Mouse (Mus musculus) embryonic fibroblast, embryonic 13.5 days (primary cell): ENCODE measurements around the gene Afap1l2. TPM values are rescaled to one million over a fixed set of nuclear protein-coding genes. Genes with fewer than 3 reads are reported as not detected.

ENCODE experiments used
- H3K27ac ChIP-seq: 2 replicates; pipeline ENCODE4 v1.5.1; 2012; ENCODE audit warnings: low read length, control low read depth, inconsistent platforms; ENCODE audit not compliant: insufficient read depth
- H3K4me1 ChIP-seq: 2 replicates; pipeline ENCODE4 v1.6.1; 2011; ENCODE audit warnings: low read length; ENCODE audit not compliant: control insufficient read depth, insufficient read depth
- H3K4me3 ChIP-seq: 2 replicates; pipeline ENCODE4 v1.5.1; 2011; ENCODE audit warnings: mild to moderate bottlenecking, control low read depth, low read length; ENCODE audit not compliant: insufficient read depth
- CTCF ChIP-seq: IDR thresholded peaks from 2 replicates; pipeline ENCODE4 v1.5.1; 2011; ENCODE audit warnings: mild to moderate bottlenecking, control low read depth, low read length, moderate library complexity, borderline replicate concordance; ENCODE audit not compliant: insufficient read depth
- POLR2A ChIP-seq: IDR thresholded peaks from 2 replicates; pipeline ENCODE4 v1.6.1; 2011; ENCODE audit warnings: low read depth, mild to moderate bottlenecking, control low read depth, low read length, moderate library complexity
- polyA plus RNA-seq: library from polyadenylated mRNA; stranded (reverse); fragments of >200 nt; gene quantifications from 2 replicates; pipeline ENCODE4 v1.2.4, GENCODE M21; 2011; ENCODE audit warnings: low read depth; ENCODE audit not compliant: missing spikeins, insufficient read length

The Afap1l2 gene
- polyA plus RNA-seq, 1 experiment = 3.9 TPM

DNA sequence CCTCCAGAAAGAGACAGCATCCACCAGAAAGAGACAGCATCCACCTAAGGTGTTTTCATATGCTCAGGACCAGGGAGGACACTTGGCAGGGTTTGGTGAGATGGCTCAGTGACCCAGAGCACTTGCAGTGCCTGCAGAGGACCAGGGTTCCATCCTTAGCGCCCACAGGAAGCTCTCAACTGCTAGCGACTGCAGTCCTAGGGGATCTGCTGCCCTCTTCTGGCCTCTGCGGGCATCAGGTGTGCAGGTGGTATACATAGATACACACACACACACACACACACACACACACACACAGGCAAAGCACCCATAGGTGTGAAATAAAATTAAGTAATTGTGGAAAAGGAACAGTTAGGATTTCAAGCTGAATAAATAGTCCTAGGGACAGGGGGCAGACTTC lies 63.2 kb downstream of the Afap1l2 start:
- peaks cover 3% of the 10 kb centered on the region for H3K4me1 ChIP-seq
- H3K4me3 ChIP-seq = no peak overlapping the region
- TF ChIP-seq POLR2A (no peak), CTCF (no peak)
- no peak overlapping the region for H3K27ac ChIP-seq

DNA sequence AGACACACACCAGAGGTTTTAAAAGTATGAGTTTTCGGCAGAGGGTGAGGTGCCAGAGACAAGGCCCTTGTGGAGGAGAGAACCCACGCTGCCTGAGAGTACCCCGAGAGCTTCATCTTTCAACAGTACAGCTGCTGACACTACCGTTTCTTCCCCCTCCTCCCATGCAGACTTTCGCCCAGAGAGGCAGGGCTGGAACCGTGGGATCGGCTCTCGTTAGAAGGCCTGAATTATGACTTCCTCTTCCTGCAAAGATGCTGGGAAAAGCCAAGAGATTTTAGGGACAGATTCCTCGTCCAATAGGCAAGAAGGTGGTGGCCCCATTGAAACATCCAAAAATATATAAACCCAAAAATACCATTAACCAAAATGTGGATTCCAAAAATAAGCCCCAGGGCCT lies 63.8 kb downstream of the Afap1l2 start:
- Histone ChIP-seq H3K4me3 (no peak overlapping the region), H3K4me1 (peaks cover 7% of the 10 kb centered on the region), H3K27ac (no peak overlapping the region)
- TF ChIP-seq CTCF (no peak), POLR2A (no peak)

DNA sequence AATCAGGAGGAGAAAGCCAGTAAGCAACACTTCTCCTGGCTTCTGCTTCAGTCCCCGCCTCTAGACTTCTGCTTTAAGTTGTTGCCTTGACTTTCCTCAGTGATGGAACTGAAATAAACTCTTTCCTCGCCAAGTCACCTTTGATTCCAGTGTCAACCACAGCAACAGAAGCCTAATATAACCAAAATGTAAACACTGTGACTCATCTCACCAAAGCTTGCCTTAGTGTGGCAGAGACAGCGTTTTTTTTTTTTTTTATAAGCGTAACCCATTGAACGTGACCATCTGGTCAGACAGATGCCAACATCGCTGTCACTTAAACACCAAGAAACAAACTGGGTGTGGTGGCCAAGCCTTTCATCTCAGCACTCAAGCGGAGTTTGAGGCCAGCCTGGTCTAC lies 65.8 kb downstream of the Afap1l2 start:
- no peak overlapping the region for H3K27ac ChIP-seq

DNA sequence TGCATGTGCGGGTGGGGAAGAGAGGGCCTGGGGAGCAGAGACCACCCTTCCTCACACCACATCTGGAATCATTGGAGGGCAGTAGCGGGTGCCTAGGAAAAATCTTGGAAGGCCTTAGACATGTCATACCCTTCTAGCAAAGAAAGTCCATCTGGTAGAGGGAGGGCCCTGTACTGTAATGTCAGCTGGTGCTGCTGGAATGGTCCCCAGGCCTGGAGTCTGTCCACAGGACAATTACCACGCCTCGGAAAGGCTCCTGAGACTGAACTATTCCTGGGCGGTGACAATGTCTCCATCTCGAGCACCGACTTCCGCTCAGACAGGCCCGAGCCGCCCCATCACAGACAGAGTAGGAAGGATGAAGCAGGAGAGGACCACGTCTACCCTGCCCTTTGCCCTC lies 67.5 kb downstream of the Afap1l2 start:
- H3K4me1 ChIP-seq = peaks cover 7% of the 10 kb centered on the region
- TF ChIP-seq CTCF (no peak), POLR2A (no peak)
- H3K27ac ChIP-seq = no peak overlapping the region
- H3K4me3 ChIP-seq = no peak overlapping the region

More for the DNA sequence above, 65.8 kb downstream of the Afap1l2 start:
- Histone ChIP-seq H3K4me1 (peaks cover 7% of the 10 kb centered on the region), H3K4me3 (no peak overlapping the region)
- TF ChIP-seq CTCF = no peak

DNA sequence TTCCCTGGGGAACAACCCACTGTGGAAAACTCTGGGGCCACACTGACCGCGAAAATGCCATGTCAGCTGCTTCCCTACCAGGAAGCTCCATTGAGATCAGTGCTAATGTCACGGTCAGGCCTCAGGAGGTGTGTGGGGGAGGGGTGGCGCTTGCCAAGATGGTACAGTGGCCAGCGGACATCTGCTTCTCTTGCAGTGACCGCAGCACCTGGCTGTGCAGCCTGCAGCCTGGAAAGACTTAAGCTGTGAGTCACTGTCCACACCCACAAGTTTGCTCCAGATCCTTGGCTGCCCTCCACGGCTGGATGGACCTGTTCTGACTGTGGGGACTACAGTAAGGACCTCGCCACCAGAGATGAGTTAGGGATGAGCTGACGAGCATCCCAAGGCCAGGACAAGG lies 68.2 kb downstream of the Afap1l2 start:
- H3K4me3 ChIP-seq = no peak overlapping the region
- H3K27ac ChIP-seq = no peak overlapping the region
- peaks cover 7% of the 10 kb centered on the region for H3K4me1 ChIP-seq
- no peak for TF ChIP-seq POLR2A
- no peak for TF ChIP-seq CTCF

DNA sequence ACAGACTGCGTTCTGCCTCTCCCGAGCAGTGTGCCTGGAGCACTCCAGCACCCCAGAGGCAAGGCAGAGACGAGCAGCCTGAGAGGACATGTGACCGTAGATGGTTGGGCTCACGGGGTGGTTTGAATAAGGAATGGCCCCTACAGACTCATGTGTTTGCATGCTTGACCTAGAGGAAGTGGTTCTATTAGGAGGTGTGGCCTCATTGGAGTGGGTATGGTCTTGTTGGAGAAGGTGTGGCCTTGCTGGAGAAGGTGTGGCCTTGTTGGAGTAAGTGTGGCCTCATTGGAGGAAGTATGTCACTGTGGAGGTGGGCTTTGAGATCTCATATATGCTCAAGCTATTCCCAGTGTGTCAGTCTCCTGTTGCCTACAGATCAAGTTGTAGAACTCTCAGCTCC lies 70.1 kb downstream of the Afap1l2 start:
- no peak overlapping the region for H3K27ac ChIP-seq
- H3K4me3 ChIP-seq = no peak overlapping the region
- peaks cover 7% of the 10 kb centered on the region for H3K4me1 ChIP-seq
- no peak for TF ChIP-seq POLR2A

DNA sequence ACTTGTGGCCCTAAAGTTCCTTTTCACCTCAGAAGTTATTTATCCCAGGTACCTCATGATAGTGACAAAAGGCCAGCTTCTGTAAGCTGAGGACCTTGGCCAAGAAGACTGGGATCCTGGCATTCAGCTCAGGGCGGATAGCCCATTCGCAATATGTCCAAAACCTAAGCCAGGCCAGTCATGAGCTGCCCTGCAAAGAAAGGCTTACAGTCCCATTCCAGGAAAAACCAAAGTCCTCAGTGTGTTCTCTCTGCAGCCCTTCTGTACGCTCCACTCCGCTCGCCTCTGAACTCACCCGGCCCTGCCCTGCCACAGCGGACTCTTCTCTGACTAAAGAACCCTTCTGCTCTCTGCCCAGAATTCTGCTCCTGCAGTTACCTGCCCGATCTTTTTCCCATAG lies 71.8 kb downstream of the Afap1l2 start:
- peaks cover 7% of the 10 kb centered on the region for H3K4me1 ChIP-seq
- no peak overlapping the region for H3K4me3 ChIP-seq
- no peak overlapping the region for H3K27ac ChIP-seq
- TF ChIP-seq POLR2A (no peak), CTCF (no peak)

DNA sequence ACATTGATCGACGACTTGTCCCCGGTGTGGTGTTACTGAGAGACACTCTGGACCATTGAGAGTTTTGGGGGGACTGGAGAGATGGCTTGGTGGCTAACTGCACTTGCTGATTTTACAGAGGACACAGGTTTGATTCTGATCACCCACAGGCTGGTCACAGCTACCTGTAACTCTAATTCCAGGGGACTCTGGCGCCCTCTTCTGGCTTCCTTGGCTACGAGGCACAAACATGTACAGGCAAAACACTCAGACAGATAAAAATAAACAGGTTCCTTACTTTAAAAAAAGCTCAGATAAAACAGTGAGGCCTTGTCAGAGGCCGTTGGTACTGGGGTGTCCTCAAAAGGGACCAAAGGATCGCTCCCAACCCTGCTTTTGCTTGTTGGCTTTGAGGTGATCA lies 72.3 kb downstream of the Afap1l2 start:
- no peak overlapping the region for H3K27ac ChIP-seq
- TF ChIP-seq POLR2A (no peak), CTCF (no peak)
- H3K4me3 ChIP-seq = no peak overlapping the region
- H3K4me1 ChIP-seq = peaks cover 7% of the 10 kb centered on the region

DNA sequence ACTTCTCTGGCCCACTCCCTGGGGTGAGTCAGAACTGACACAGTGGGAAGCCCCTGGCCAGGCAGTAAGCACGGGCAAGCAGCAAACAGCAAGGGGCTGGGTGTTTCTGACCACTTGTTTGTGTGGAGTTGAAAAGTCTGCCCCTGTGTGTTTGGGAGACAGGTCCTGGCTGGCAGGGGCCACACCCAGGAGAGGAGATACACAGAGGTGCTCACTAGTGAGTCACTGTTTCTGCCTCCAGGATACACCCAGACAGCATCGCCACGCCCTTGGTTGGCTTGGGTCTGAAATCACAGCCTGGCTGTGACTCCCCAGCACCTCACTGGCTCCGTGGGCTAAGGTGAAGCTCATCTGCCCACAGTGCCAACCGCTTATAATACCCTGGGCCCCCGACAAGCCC lies 72.9 kb downstream of the Afap1l2 start:
- Histone ChIP-seq H3K4me1 (peaks cover 7% of the 10 kb centered on the region), H3K27ac (no peak overlapping the region), H3K4me3 (no peak overlapping the region)
- TF ChIP-seq CTCF (no peak), POLR2A (no peak)

DNA sequence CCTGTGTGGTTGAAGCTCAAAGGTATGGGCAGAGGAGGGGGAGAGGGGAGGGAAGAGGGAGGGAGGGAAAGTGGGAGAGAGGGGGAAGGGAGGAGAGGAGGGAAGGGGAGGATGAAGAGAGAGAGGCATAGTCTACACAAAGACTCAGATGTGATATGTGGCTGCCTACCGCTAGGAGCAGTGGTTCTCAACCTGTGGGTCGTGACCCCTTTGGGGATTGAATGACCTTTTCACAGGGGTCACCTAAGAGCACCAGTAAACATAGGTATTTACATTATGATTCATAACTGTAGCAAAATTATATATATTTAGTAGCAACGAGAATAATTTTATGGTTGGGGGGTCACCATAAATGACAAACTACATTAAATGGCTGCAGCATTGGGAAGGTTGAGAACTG lies 74.2 kb downstream of the Afap1l2 start:
- no peak overlapping the region for H3K27ac ChIP-seq
- no peak overlapping the region for H3K4me3 ChIP-seq
- no peak for TF ChIP-seq POLR2A
- no peak for TF ChIP-seq CTCF
- no peaks in the 10 kb centered on the region for H3K4me1 ChIP-seq

DNA sequence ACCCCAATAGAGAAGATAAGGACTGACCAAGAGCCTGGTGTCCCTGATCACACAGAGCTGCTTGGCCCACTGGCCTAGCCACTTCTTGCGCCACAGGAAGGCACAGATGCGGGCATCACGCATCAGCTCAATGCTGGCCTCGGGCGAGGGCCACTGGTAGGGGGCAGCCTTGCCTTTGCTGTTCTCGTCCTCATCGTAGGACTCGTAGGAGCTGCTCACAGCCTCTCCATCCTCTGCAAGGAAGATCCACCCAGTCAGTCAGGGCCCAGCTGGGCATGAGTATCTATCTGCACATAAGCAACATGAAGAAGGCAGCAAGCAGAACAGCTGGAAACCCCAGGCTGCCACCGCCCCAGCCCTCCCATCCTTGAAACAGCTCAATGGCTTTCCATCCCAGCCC lies 78.0 kb downstream of the Afap1l2 start:
- H3K4me1 ChIP-seq = no peaks in the 10 kb centered on the region

More for the DNA sequence above, 78.0 kb downstream of the Afap1l2 start:
- Histone ChIP-seq H3K4me3 (no peak overlapping the region), H3K27ac (no peak overlapping the region)
- TF ChIP-seq CTCF = no peak
- no peak for TF ChIP-seq POLR2A
